Mouse (Mus musculus) kidney, adult 2 months (tissue): ENCODE measurements around the gene Pgp.

ENCODE experiments used
- CTCF ChIP-seq: fragments of 200-500 bp; conservative IDR thresholded peaks from 2 replicates; pipeline ENCODE4 v1.5.1; 2011; ENCODE audit warnings: low read depth, mild to moderate bottlenecking, control low read depth, low read length, moderate library complexity, mixed read lengths; ENCODE audit not compliant: insufficient read depth, insufficient read length
- POLR2A ChIP-seq: fragments of 200-500 bp; IDR thresholded peaks from one replicate; pipeline ENCODE4 v1.6.1; 2011; ENCODE audit warnings: low read depth, low read length, control low read depth

- TF ChIP-seq POLR2A (no peak), CTCF (no peak)
Observed at GRCm38 (mm10) chr17:24514270-24515257, 44.4 kb downstream of the Pgp start.
